Mouse (Mus musculus) spleen, adult 10 weeks (tissue): Measurements from ENCODE around the gene Tnfrsf13c. TPM values are rescaled to one million over a fixed set of nuclear protein-coding genes. Genes with fewer than 3 reads are reported as not detected.

ENCODE experiments used
- polyA plus RNA-seq: library from polyadenylated mRNA; stranded (reverse); fragments of 350-450 nt; fragmentation: Illumina TruSeq; extraction: RNeasy Lipid Tissue Mini Kit (QIAGEN cat#74804); gene quantifications from one replicate; pipeline ENCODE4 v1.2.3, GENCODE M21; 2015; ENCODE audit warnings: low replicate concordance; ENCODE audit not compliant: insufficient read depth

The Tnfrsf13c gene
- 108 TPM for polyA plus RNA-seq

DNA sequence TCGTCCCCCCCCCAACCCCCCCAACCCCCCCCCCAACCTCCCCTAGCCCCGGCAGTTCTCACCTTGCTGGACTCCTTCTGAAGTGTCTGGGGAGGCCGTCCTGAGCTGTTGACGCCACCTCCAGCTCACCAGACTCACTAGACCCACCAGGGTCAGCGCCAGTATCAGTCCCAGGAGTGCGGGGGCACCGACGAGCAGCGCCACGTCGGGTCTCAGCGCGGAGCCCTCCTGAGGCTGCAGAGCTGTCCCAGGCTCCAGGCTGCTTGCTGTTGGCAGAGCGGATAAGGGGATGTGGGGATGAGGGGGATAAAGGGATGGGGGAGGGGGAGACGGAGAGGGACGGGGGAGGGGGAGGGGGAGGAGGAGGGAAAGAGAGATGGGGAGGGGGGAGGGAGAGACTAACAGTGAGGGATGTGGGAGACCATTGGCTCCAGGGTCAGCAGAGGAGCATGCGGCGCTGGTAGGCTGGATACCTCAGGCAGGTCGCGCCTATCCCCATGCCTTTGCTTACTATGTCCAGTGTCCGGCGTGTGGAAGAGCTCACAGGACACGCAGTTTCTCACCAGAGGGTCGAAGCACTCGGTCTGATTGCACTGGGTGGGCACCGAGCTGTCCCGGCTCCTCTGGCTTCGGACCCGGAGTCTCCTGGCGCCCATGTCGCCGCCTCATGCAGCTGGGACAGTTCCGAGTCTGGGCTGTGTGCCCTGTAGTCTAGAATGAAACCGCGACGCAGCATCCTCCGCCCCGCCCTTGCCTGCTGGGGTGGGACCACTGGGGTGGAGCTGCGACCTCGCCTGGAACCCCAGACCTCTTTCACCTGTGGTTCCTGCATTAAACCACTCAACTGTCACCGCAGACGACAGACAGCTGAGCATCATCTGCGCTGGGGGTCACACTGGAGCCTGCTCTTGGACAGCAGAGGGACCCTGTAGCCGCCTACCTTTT, at the start of gene Tnfrsf13c:
Gene Tnfrsf13c, minus strand, starts transcription at position 713 of the 945 bp plus-strand sequence.

DNA sequence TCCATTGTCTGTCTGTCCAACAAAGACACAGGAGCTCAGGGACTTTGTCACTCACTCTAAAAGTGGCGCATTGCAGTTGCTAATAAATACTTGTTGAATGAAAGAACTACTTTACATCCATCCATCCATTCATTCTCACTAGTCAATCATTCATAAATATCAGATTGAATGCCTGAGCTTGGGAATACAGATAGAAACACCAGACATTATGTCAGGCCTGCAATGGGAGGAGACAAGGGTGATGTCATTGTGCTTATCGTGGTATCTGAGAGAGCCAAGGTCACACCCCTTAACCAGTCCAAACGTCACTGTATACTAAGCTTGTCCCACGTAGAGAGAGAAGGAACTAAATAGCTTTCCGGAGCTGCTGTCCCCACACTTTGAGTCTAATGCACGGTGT, 27.9 kb upstream of the Tnfrsf13c start, which contains the start of gene 1500009C09Rik:
Gene 1500009C09Rik, plus strand, starts transcription at position 301 of the 400 bp plus-strand sequence.

GRCm38 (mm10) chr15:82244115-82244804, 20.1 kb upstream of the Tnfrsf13c start, which contains the start of gene Cenpm:
Cenpm (minus strand) TSS chr15:82244748.

GRCm38 (mm10) chr15:82212752-82213063, 11.5 kb downstream of the Tnfrsf13c start, which contains the start of gene Shisa8:
Shisa8 (minus strand) TSS chr15:82212815.

Other genes starting within 250 kb of the Tnfrsf13c start
- gene 1700029P11Rik, start 243.8 kb downstream of the Tnfrsf13c start, polyA plus RNA-seq, result not detected
- 51.6 TPM for gene Xrcc6, start 236.5 kb downstream of the Tnfrsf13c start, polyA plus RNA-seq
- 24.1 TPM for gene Desi1, start 190.5 kb downstream of the Tnfrsf13c start, polyA plus RNA-seq
- gene Snu13, start 176.8 kb downstream of the Tnfrsf13c start, polyA plus RNA-seq, result 237 TPM
- gene 4930407I10Rik, start 165.2 kb downstream of the Tnfrsf13c start, polyA plus RNA-seq, result not detected
- not detected for gene Mei1, start 154.4 kb downstream of the Tnfrsf13c start, polyA plus RNA-seq
- 33.7 TPM for gene Ccdc134, start 96.4 kb downstream of the Tnfrsf13c start, polyA plus RNA-seq
- gene Srebf2, start 77.2 kb downstream of the Tnfrsf13c start, polyA plus RNA-seq, result 50.6 TPM
- gene Shisa8, start 11.6 kb downstream of the Tnfrsf13c start, polyA plus RNA-seq, result 0.11 TPM
- 4.6 TPM for gene Cenpm, start 20.4 kb upstream of the Tnfrsf13c start, polyA plus RNA-seq
- not detected for gene 1500009C09Rik, start 28.0 kb upstream of the Tnfrsf13c start, polyA plus RNA-seq
- 3.2 TPM for gene Sept3, start 50.5 kb upstream of the Tnfrsf13c start, polyA plus RNA-seq
- gene Wbp2nl, start 74.6 kb upstream of the Tnfrsf13c start, polyA plus RNA-seq, result not detected
- gene Naga, start 114.6 kb upstream of the Tnfrsf13c start, polyA plus RNA-seq, result 51.6 TPM
- 4.0 TPM for gene Pheta2, start 114.6 kb upstream of the Tnfrsf13c start, polyA plus RNA-seq
- 64.5 TPM for gene Smdt1, start 114.6 kb upstream of the Tnfrsf13c start, polyA plus RNA-seq
- 263 TPM for gene Ndufa6, start 130.0 kb upstream of the Tnfrsf13c start, polyA plus RNA-seq
- gene Cyp2d22, start 155.9 kb upstream of the Tnfrsf13c start, polyA plus RNA-seq, result 10.1 TPM
- not detected for gene Cyp2d11, start 169.7 kb upstream of the Tnfrsf13c start, polyA plus RNA-seq
- not detected for gene Cyp2d10, start 182.8 kb upstream of the Tnfrsf13c start, polyA plus RNA-seq
- not detected for gene Cyp2d9, start 209.1 kb upstream of the Tnfrsf13c start, polyA plus RNA-seq